Mouse (Mus musculus): ENCODE results near the gene Sfmbt2. TPM values are rescaled to one million over a fixed set of nuclear protein-coding genes. Genes with fewer than 3 reads are reported as not detected.
"Not testable (repeated sequence)": the region's sequence is repeated elsewhere in the genome, so short reads cannot be mapped to it uniquely, and the experiment has no call there.

Gene Sfmbt2
- polyA plus RNA-seq, 1 experiment from 2014 or later, result 0.65 TPM

DNA sequence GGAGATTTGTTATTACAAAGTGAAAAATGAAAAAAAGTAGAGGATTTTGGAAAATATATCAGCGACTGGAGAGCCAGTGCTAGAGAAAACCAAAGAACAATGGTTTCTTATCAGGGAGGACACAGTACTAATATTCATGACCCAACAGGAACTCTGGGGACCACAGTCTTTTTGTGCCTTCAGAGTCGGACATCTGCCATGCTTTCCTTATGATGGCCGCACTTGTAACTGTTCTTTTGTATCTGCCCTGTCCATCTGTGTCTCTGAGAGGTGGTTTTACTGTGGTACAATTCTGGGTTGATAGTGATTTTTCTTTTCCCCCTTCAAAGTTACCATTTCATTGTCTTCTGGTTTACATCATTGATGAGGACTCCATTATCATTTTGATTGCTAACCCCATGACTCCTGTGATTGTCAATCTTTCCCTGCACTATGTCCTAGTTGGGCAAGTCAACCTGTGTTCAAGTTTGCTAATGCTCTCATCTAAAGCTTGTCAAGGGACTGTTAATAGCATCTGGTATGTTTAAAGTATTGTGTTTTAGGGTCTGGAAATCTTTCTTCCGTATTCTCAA, 35.2 kb upstream of the Sfmbt2 start:
- no peak overlapping the region for H3K27ac ChIP-seq (replicated peaks)
- WGBS, result 72% methylated on average over 4 of the region's 4 CpGs
- no peak overlapping the region for H3K9ac ChIP-seq (ENCODE audit: low read length)
- H3K4me1 ChIP-seq (replicated peaks; ENCODE audit: control insufficient read depth, insufficient read depth), result no peaks in the 10 kb centered on the region
- no peak overlapping the region for H3K4me3 ChIP-seq (ENCODE audit: low read depth, low read length)
- no peaks in the 10 kb centered on the region for H3K36me3 ChIP-seq (ENCODE audit: control insufficient read depth, insufficient read depth, low read length)
- H3K27me3 ChIP-seq (ENCODE audit: control insufficient read depth, insufficient read depth, low read length), result no peaks in the 10 kb centered on the region
- ATAC-seq (ENCODE audit: low FRiP score, low TSS enrichment) (no peak), DNase-seq (ENCODE audit: low spot score) (no peak)
- no peak overlapping the region for H3K4me2 ChIP-seq (replicated peaks; ENCODE audit: low read depth)
- TF ChIP-seq EP300 (optimal IDR thresholded peaks at IDR 0.05) (no peak), CTCF (IDR thresholded peaks at IDR 0.05; ENCODE audit: low read depth) (no peak)
- H3K9me3 ChIP-seq (ENCODE audit: control insufficient read depth, low read length), result no peaks in the 10 kb centered on the region

DNA sequence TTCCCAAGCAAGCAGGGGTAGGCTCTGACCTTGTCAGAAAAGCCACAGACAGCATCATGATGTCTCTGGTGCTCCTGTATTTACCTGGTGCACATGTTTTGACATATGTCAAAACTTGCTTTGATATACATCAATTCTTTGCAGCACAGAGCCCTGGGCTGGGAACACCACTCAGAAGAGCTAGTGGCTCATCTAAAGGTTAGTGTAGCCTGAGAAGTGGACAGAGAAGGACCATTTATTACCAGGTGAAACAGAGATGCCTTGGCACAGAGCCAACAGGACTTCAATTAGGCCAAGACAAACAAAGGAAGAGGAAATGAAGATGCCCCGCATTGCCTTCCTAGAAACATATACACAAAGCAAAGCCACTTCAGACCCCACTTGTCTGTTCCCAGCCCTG, 30.3 kb upstream of the Sfmbt2 start:
- Histone ChIP-seq H3K27ac (replicated peaks) (no peak overlapping the region), H3K4me3 (ENCODE audit: low read depth, low read length) (no peak overlapping the region), H3K4me2 (replicated peaks; ENCODE audit: low read depth) (no peak overlapping the region), H3K9me3 (ENCODE audit: control insufficient read depth, low read length) (no peaks in the 10 kb centered on the region), H3K9ac (ENCODE audit: low read length) (no peak overlapping the region), H3K4me1 (replicated peaks; ENCODE audit: control insufficient read depth, insufficient read depth) (no peaks in the 10 kb centered on the region), H3K36me3 (ENCODE audit: control insufficient read depth, insufficient read depth, low read length) (no peaks in the 10 kb centered on the region), H3K27me3 (ENCODE audit: control insufficient read depth, insufficient read depth, low read length) (no peaks in the 10 kb centered on the region)
- 32% methylated on average over 1 of the region's 1 CpGs for WGBS
- no peak for ATAC-seq (ENCODE audit: low FRiP score, low TSS enrichment)
- DNase-seq (ENCODE audit: low spot score), result no peak
- TF ChIP-seq EP300 (optimal IDR thresholded peaks at IDR 0.05) (no peak), CTCF (IDR thresholded peaks at IDR 0.05; ENCODE audit: low read depth) (no peak)

DNA sequence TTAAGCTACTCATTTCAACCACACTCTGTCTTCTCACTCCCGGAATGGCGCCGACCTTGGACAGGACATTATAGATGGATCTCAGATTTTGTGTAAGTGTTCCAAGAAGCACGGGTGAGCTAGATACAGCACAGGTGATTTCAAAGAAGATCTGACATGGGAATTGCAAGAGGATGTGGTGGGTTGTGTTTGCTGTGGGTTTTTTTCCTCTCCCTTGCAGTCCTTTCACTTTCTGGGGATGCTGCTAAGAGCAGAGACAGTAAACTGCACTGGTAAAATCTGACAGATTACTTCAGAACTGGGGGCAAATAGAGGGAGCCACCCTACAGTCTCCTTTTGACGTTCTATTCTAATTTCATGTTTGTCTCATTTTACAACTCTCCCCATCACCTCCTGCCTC, 26.8 kb upstream of the Sfmbt2 start:
- Histone ChIP-seq H3K27ac (replicated peaks) (no peak overlapping the region), H3K27me3 (ENCODE audit: control insufficient read depth, insufficient read depth, low read length) (no peaks in the 10 kb centered on the region), H3K4me1 (replicated peaks; ENCODE audit: control insufficient read depth, insufficient read depth) (no peaks in the 10 kb centered on the region), H3K9me3 (ENCODE audit: control insufficient read depth, low read length) (no peaks in the 10 kb centered on the region), H3K4me2 (replicated peaks; ENCODE audit: low read depth) (no peak overlapping the region), H3K36me3 (ENCODE audit: control insufficient read depth, insufficient read depth, low read length) (no peaks in the 10 kb centered on the region), H3K4me3 (ENCODE audit: low read depth, low read length) (no peak overlapping the region), H3K9ac (ENCODE audit: low read length) (no peak overlapping the region)
- DNase-seq (ENCODE audit: low spot score), result no peak
- TF ChIP-seq CTCF (IDR thresholded peaks at IDR 0.05; ENCODE audit: low read depth) (no peak), EP300 (optimal IDR thresholded peaks at IDR 0.05) (no peak)
- 74% methylated on average over 5 of the region's 5 CpGs for WGBS
- no peak for ATAC-seq (ENCODE audit: low FRiP score, low TSS enrichment)

DNA sequence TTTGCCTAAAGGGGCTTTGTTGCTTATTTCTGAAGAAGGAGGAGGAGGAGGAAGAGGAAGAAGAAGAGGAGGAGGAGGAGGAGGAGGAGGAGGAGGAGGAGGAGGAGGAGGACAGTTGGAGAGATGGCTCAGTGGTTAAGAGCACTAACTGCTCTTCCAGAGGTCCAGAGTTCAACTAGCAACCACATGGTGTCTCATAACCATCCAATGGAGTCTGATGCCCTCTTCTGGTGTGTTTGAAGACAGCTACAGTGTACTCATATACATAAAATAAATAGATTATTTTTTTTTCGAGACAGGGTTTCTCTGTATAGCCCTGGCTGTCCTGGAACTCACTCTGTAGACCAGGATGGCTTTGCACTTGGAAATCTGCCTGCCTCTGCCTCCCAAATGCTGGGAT, 26.2 kb upstream of the Sfmbt2 start:
- not testable (repeated sequence) for H3K27ac ChIP-seq (replicated peaks); DNase-seq (ENCODE audit: low spot score); H3K27me3 ChIP-seq (ENCODE audit: control insufficient read depth, insufficient read depth, low read length); ATAC-seq (ENCODE audit: low FRiP score, low TSS enrichment); H3K9ac ChIP-seq (ENCODE audit: low read length); H3K4me2 ChIP-seq (replicated peaks; ENCODE audit: low read depth); H3K4me1 ChIP-seq (replicated peaks; ENCODE audit: control insufficient read depth, insufficient read depth); H3K36me3 ChIP-seq (ENCODE audit: control insufficient read depth, insufficient read depth, low read length); H3K4me3 ChIP-seq (ENCODE audit: low read depth, low read length); H3K9me3 ChIP-seq (ENCODE audit: control insufficient read depth, low read length)
- 75% methylated on average over 1 of the region's 1 CpGs for WGBS

DNA sequence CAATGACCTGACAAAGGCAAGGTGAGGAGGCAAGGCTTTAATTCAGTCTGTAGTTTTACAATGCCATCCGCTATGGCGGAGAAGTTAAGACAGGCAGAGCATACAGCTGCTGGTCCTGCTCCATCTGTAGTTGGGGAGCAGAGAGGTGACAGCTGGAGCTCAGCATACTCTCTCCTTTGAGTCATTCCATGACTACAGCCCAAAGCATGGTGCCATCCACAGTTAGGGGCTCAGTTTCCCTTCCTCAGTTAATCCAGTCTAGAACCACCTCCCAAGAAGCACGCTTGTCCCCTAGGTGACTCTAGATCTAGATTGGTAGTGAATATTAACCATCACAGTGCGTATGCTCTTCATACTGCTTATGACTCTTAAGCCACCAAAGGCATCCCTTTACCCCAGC, 23.1 kb upstream of the Sfmbt2 start:
- Histone ChIP-seq H3K36me3 (ENCODE audit: control insufficient read depth, insufficient read depth, low read length) (no peaks in the 10 kb centered on the region), H3K9me3 (ENCODE audit: control insufficient read depth, low read length) (no peaks in the 10 kb centered on the region), H3K4me1 (replicated peaks; ENCODE audit: control insufficient read depth, insufficient read depth) (no peaks in the 10 kb centered on the region), H3K4me2 (replicated peaks; ENCODE audit: low read depth) (no peak overlapping the region), H3K4me3 (ENCODE audit: low read depth, low read length) (no peak overlapping the region), H3K9ac (ENCODE audit: low read length) (no peak overlapping the region), H3K27me3 (ENCODE audit: control insufficient read depth, insufficient read depth, low read length) (no peaks in the 10 kb centered on the region), H3K27ac (replicated peaks) (no peak overlapping the region)
- DNase-seq (ENCODE audit: low spot score), result no peak
- TF ChIP-seq CTCF (IDR thresholded peaks at IDR 0.05; ENCODE audit: low read depth), result no peak
- TF ChIP-seq EP300 (optimal IDR thresholded peaks at IDR 0.05), result no peak
- ATAC-seq (ENCODE audit: low FRiP score, low TSS enrichment), result no peak
- 91% methylated on average over 4 of the region's 4 CpGs for WGBS

DNA sequence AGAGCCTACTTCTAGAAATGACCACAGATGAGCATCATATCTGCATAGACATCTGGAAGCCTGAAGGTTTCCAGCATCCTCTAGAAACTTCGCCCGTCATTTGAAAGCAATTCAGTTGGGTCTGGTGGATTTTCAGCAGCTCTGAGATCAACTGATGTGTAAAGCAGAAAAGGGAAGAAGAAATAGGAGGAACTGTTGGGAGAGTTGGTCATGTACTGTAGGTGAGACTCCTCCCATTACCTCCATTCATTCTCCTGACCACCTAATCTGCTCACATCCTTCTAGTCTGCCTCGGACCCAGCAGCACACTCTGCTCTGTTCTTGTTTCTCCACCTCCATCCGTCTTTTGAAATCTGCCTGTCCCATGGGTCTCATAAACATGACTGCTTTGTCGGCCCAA, 22.3 kb upstream of the Sfmbt2 start:
- no peak overlapping the region for H3K4me2 ChIP-seq (replicated peaks; ENCODE audit: low read depth)
- DNase-seq (ENCODE audit: low spot score) (no peak), ATAC-seq (ENCODE audit: low FRiP score, low TSS enrichment) (no peak)
- no peaks in the 10 kb centered on the region for H3K27me3 ChIP-seq (ENCODE audit: control insufficient read depth, insufficient read depth, low read length)
- no peak overlapping the region for H3K4me3 ChIP-seq (ENCODE audit: low read depth, low read length)
- H3K9me3 ChIP-seq (ENCODE audit: control insufficient read depth, low read length), result no peaks in the 10 kb centered on the region
- H3K27ac ChIP-seq (replicated peaks), result no peak overlapping the region
- H3K36me3 ChIP-seq (ENCODE audit: control insufficient read depth, insufficient read depth, low read length), result no peaks in the 10 kb centered on the region
- 76% methylated on average over 5 of the region's 5 CpGs for WGBS
- H3K4me1 ChIP-seq (replicated peaks; ENCODE audit: control insufficient read depth, insufficient read depth), result no peaks in the 10 kb centered on the region
- no peak for TF ChIP-seq EP300 (optimal IDR thresholded peaks at IDR 0.05)
- no peak for TF ChIP-seq CTCF (IDR thresholded peaks at IDR 0.05; ENCODE audit: low read depth)
- H3K9ac ChIP-seq (ENCODE audit: low read length), result no peak overlapping the region
